Mouse (Mus musculus): ENCODE data around the gene Vpreb2. TPM values are rescaled to one million over a fixed set of nuclear protein-coding genes. Genes with fewer than 3 reads are reported as not detected.
"Not testable (repeated sequence)": the region's sequence is repeated elsewhere in the genome, so short reads cannot be mapped to it uniquely, and the experiment has no call there.

Vpreb2 gene
- polyA plus RNA-seq, 1 experiment: 0.49 TPM

GRCm38 (mm10) chr16:17951618-17952017, 28.6 kb upstream of the Vpreb2 start:
- TF ChIP-seq POLR2A (IDR thresholded peaks at IDR 0.05; ENCODE audit: control insufficient read depth, extremely low read depth, insufficient read depth, low read length, poor library complexity) (no peak), CTCF (IDR thresholded peaks at IDR 0.05; ENCODE audit: borderline replicate concordance, control insufficient read depth, extremely low read depth, insufficient read depth, low read length, poor library complexity) (no peak)
- Histone ChIP-seq H3K36me3 (ENCODE audit: control insufficient read depth, insufficient read depth, low read length) (no peaks in the 10 kb centered on the region), H3K4me3 (ENCODE audit: control insufficient read depth, insufficient read depth, low read length) (no peak overlapping the region), H3K27me3 (ENCODE audit: control insufficient read depth, insufficient read depth, low read length) (no peaks in the 10 kb centered on the region), H3K27ac (ENCODE audit: control insufficient read depth, insufficient read depth, low read length) (no peak overlapping the region), H3K4me1 (replicated peaks; ENCODE audit: control insufficient read depth, insufficient read depth, low read length) (no peaks in the 10 kb centered on the region)
- WGBS: 54% methylated on average over 3 of the region's 4 CpGs
- DNase-seq: no peak

GRCm38 (mm10) chr16:17956052-17956638, 24.1 kb upstream of the Vpreb2 start:
- not testable (repeated sequence) for H3K27me3 ChIP-seq (ENCODE audit: control insufficient read depth, insufficient read depth, low read length); DNase-seq; H3K4me3 ChIP-seq (ENCODE audit: control insufficient read depth, insufficient read depth, low read length); H3K36me3 ChIP-seq (ENCODE audit: control insufficient read depth, insufficient read depth, low read length); H3K4me1 ChIP-seq (replicated peaks; ENCODE audit: control insufficient read depth, insufficient read depth, low read length); H3K27ac ChIP-seq (ENCODE audit: control insufficient read depth, insufficient read depth, low read length)
- WGBS: 97% methylated on average over 17 of the region's 17 CpGs

DNA sequence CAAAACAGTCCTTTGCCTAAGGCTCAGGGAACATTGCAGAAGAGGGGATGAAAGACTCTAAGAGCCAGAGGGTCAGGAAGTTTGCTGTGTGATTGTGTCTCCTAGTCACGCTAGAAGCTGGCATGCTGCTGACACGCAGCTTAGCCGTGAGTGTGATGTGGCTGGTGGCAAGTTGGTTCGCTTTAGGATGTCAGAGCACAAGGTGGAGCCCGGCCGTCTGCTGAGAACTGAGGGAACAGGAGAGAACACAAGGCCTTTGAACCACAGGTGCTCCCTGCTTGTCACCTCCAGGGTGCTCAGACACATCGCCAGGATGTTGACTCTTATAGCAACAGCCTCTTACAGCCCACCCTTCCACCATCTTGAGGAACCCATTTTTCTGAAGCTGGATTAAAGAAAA, 18.1 kb upstream of the Vpreb2 start:
- no peaks in the 10 kb centered on the region for H3K27me3 ChIP-seq (ENCODE audit: control insufficient read depth, insufficient read depth, low read length)
- WGBS: 31% methylated on average over 7 of the region's 7 CpGs
- H3K4me1 ChIP-seq (replicated peaks; ENCODE audit: control insufficient read depth, insufficient read depth, low read length): 0 out of 2 replicates have a peak, but pooled peaks cover 4% of the 10 kb centered on the region
- no peak overlapping the region for H3K4me3 ChIP-seq (ENCODE audit: control insufficient read depth, insufficient read depth, low read length)
- TF ChIP-seq CTCF (IDR thresholded peaks at IDR 0.05; ENCODE audit: borderline replicate concordance, control insufficient read depth, extremely low read depth, insufficient read depth, low read length, poor library complexity) (no peak), POLR2A (IDR thresholded peaks at IDR 0.05; ENCODE audit: control insufficient read depth, extremely low read depth, insufficient read depth, low read length, poor library complexity) (no peak)
- H3K36me3 ChIP-seq (ENCODE audit: control insufficient read depth, insufficient read depth, low read length): no peaks in the 10 kb centered on the region
- peak; percentile 9 for DNase-seq
- no peak overlapping the region for H3K27ac ChIP-seq (ENCODE audit: control insufficient read depth, insufficient read depth, low read length)

DNA sequence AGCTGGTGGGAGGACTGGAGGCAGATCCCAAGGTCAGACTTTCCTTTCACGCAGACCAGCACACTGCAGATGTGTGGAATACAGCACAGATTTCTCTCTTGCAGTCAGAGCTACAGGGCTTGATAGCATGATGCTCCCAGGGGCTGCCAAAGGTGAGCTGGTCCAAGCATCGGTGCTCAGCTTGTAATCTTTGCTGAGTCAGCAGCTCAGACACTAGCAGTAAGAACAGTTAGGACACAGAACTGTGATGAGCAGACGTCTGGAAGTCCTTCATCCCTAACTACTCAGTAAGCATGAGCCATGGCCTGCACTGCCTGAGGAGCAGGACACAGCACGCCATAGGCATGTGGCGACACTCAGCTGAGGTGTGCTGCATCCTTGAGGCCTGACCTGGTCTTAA, 8.4 kb upstream of the Vpreb2 start:
- WGBS: 87% methylated on average over 5 of the region's 5 CpGs
- Histone ChIP-seq H3K4me3 (ENCODE audit: control insufficient read depth, insufficient read depth, low read length) (no peak overlapping the region), H3K4me1 (replicated peaks; ENCODE audit: control insufficient read depth, insufficient read depth, low read length) (no peaks in the 10 kb centered on the region), H3K27ac (ENCODE audit: control insufficient read depth, insufficient read depth, low read length) (no peak overlapping the region), H3K36me3 (ENCODE audit: control insufficient read depth, insufficient read depth, low read length) (no peaks in the 10 kb centered on the region), H3K27me3 (ENCODE audit: control insufficient read depth, insufficient read depth, low read length) (no peaks in the 10 kb centered on the region)
- no peak for DNase-seq
- TF ChIP-seq POLR2A (IDR thresholded peaks at IDR 0.05; ENCODE audit: control insufficient read depth, extremely low read depth, insufficient read depth, low read length, poor library complexity): no peak
- no peak for TF ChIP-seq CTCF (IDR thresholded peaks at IDR 0.05; ENCODE audit: borderline replicate concordance, control insufficient read depth, extremely low read depth, insufficient read depth, low read length, poor library complexity)

DNA sequence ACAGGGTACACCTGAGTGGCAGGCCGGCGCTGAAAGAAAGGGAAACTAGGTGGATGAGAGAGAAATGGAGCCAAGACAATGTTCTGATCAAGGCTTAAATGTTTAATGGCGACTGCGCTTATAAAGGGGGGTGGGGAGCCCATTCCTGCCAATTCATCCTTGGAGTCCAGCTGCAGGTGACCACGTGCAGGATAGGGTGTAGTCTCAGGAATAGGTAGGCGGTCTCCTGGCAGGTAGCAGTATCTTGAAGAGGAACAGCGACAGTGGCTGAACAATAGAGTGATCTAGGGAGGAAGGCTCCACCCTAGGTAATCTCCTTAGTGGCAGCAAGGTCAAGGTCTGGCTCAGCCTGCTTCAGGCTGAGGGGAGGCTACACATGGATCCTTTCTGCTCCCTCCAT, 2.4 kb upstream of the Vpreb2 start:
- not testable (repeated sequence) for DNase-seq; H3K27ac ChIP-seq (ENCODE audit: control insufficient read depth, insufficient read depth, low read length); H3K4me3 ChIP-seq (ENCODE audit: control insufficient read depth, insufficient read depth, low read length); H3K4me1 ChIP-seq (replicated peaks; ENCODE audit: control insufficient read depth, insufficient read depth, low read length); H3K36me3 ChIP-seq (ENCODE audit: control insufficient read depth, insufficient read depth, low read length); H3K27me3 ChIP-seq (ENCODE audit: control insufficient read depth, insufficient read depth, low read length)
- 92% methylated on average over 7 of the region's 7 CpGs for WGBS

DNA sequence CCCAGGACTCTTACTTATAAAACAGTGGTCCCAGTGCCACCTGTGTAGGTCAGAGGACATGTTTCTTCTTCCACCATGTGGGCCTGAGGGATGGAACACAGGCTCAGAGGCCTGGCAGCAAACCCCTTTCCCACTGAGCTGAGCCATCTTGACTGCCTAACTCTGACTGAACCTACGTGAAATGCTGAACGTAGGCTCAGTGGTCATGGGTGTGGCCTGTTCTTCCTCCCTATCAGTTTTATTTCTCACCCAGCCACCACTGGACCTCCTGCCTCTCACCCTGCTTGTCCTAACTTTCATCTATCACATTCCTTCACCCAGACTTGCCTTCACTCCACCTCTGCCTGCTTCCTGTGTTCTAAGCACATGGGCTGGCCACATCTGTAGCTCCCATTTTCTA, 3.0 kb downstream of the Vpreb2 start:
- H3K27me3 ChIP-seq (ENCODE audit: control insufficient read depth, insufficient read depth, low read length): no peaks in the 10 kb centered on the region
- no peaks in the 10 kb centered on the region for H3K4me1 ChIP-seq (replicated peaks; ENCODE audit: control insufficient read depth, insufficient read depth, low read length)
- no peak overlapping the region for H3K27ac ChIP-seq (ENCODE audit: control insufficient read depth, insufficient read depth, low read length)
- no peak for DNase-seq
- no peaks in the 10 kb centered on the region for H3K36me3 ChIP-seq (ENCODE audit: control insufficient read depth, insufficient read depth, low read length)
- TF ChIP-seq CTCF (IDR thresholded peaks at IDR 0.05; ENCODE audit: borderline replicate concordance, control insufficient read depth, extremely low read depth, insufficient read depth, low read length, poor library complexity) (no peak), POLR2A (IDR thresholded peaks at IDR 0.05; ENCODE audit: control insufficient read depth, extremely low read depth, insufficient read depth, low read length, poor library complexity) (no peak)
- WGBS: 94% methylated on average over 2 of the region's 2 CpGs
- no peak overlapping the region for H3K4me3 ChIP-seq (ENCODE audit: control insufficient read depth, insufficient read depth, low read length)

- WGBS: 66% methylated on average over 5 of the region's 5 CpGs
- no peaks in the 10 kb centered on the region for H3K4me1 ChIP-seq (replicated peaks; ENCODE audit: control insufficient read depth, insufficient read depth, low read length)
- TF ChIP-seq CTCF (IDR thresholded peaks at IDR 0.05; ENCODE audit: borderline replicate concordance, control insufficient read depth, extremely low read depth, insufficient read depth, low read length, poor library complexity): no peak
- no peak for TF ChIP-seq POLR2A (IDR thresholded peaks at IDR 0.05; ENCODE audit: control insufficient read depth, extremely low read depth, insufficient read depth, low read length, poor library complexity)
- no peak overlapping the region for H3K4me3 ChIP-seq (ENCODE audit: control insufficient read depth, insufficient read depth, low read length)
- no peak overlapping the region for H3K27ac ChIP-seq (ENCODE audit: control insufficient read depth, insufficient read depth, low read length)
- no peaks in the 10 kb centered on the region for H3K36me3 ChIP-seq (ENCODE audit: control insufficient read depth, insufficient read depth, low read length)
- DNase-seq: no peak
- no peaks in the 10 kb centered on the region for H3K27me3 ChIP-seq (ENCODE audit: control insufficient read depth, insufficient read depth, low read length)
These were observed 4.0 kb downstream of the Vpreb2 start for GRCm38 (mm10) chr16:17984231-17984630.
